Mouse (Mus musculus): ENCODE data around the gene Vmn2r85. TPM values are rescaled to one million over a fixed set of nuclear protein-coding genes. Genes with fewer than 3 reads are reported as not detected.
"Not testable (repeated sequence)": the region's sequence is repeated elsewhere in the genome, so short reads cannot be mapped to it uniquely, and the experiment has no call there.

The Vmn2r85 gene
- polyA plus RNA-seq (2012; rRNA removed) = 0.34 and 0.53 TPM in 2 replicates

DNA sequence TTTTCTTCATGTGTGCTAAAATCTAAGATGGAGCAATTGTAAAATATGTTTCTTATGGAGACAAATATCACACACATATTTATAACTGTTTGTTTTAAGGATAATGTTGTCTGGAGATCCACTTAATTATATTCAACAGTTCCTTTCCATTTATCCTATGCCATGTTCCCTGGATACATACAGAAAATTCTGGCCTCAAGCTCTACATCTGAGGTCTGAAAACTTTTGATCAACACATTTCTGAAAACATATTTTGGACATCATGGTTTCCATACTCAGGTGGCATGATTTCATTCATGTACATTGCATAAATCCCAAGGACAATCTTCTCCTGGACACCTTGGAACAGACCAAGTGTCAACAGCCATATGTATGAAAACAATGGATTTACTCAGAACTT is at the start of gene Vmn2r85:
Vmn2r85 (minus strand) TSS at position 101 of the 400 bp plus-strand sequence.
- not testable (repeated sequence) for DNase-seq (ENCODE audit: extremely low spot score in 1 of 2, low spot score in 1 of 2)

DNA sequence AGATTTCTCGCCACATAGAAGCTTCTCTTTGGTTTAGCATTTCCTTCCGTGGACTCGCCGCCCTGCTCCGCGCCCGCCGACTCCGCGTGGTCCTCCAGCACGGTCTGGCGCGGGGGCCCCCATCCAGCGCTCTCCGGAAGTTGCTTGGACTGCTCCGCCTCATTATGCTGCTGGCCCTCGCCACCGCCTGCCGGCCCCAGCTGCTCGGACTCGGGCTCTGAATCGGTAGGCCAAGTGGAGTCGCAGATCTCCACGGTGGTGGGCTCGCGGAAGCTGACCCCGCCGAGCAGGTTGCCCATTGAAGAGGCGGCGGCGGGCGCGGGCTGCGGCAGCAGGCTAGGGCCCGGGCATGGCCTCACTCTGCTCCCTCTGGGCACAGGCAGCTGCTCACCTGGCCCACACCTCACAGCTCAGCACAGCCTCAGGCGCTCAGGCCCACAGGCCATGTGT is 40.8 kb upstream of the Vmn2r85 start:
- peak in 1 of 2 experiments; percentile 16 for DNase-seq (ENCODE audit: extremely low spot score in 1 of 2, low spot score in 1 of 2)

- DNase-seq (ENCODE audit: extremely low spot score in 1 of 2, low spot score in 1 of 2) = not testable (repeated sequence)
Measured at GRCm38 (mm10) chr10:130455950-130456349, 26.4 kb upstream of the Vmn2r85 start, which contains the start of gene Vmn2r86. Gene Vmn2r86, minus strand, starts transcription at chr10:130456050.

DNA sequence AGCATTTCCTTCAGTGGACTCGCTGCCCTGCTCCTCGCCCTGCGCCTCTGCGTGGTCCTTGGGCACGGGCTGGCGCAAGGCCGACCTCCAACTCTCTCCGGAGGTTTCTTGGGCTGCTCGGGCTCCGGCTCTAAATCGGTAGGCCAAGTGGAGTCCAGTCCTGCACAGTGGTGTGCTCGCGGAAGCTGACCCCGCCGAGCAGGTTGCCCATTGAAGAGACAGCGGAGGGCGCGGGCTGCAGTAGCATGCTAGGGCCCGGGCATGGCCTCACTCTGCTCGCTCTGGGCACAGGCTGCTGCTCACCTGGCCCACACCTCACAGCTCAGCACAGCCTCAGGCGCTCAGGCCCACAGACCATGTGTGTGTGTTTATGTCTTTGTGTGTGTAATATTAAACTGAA is 15.3 kb upstream of the Vmn2r85 start:
- DNase-seq (ENCODE audit: extremely low spot score in 1 of 2, low spot score in 1 of 2) = no peak

- not testable (repeated sequence) for DNase-seq (ENCODE audit: extremely low spot score in 1 of 2, low spot score in 1 of 2)
Measured at GRCm38 (mm10) chr10:130434185-130434898, 4.8 kb upstream of the Vmn2r85 start.

DNA sequence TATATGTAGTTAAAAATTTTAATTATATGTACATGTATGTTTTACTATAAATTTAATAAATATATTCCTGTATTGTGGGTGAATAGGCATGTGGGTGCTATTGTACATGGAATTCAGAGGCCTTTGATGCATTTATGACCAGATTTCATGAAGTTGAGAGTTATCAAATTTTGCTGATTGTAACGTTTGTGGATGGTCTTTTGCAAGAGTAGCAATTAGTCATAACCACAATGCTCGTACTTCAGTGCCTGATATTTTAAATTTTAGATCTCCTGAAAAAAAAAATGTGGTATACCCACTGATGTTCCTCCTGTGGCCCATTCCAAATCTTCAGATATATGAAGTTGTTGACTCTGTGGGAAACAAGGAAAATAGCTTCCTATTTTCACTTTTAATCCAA is 7.1 kb downstream of the Vmn2r85 start:
- not testable (repeated sequence) for DNase-seq (ENCODE audit: extremely low spot score in 1 of 2, low spot score in 1 of 2)

DNA sequence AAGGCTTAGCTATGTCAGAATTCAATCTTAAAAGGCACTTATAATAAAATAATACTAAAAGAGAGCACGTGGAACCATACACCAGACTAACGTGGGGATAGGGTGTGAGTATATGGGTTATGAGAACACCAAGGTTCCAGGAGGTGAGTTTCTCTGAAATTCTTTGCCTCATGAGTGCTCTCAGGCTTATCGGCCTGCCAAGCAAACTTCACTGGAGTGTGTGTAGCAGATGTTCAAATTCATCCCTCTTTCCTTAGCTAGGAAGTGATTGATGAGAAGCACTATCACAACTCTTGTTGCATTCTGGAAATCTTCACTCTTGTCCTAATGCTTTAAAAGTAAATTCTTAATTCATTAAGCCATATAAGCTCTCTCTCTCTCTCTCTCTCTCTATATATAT is 9.1 kb downstream of the Vmn2r85 start:
- no peak for DNase-seq (ENCODE audit: extremely low spot score in 1 of 2, low spot score in 1 of 2)

DNA sequence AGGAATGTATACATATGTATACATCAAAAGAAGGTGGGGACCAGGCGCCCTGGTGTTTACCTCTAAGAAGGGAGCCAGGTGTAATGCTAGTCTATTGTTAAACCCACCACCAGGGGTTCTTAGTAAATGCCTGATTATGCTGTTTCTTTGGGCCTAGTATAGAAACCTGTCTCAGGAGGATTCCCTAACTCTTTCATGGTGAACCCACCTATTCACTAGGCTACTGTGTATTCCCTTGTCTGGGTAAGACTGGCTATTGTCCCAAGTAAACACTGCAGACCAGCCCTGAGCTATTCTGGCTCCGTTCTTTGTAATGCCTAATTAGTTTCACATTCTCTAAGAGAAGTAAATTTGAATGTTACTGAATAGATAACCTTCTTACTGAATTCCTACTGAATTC is 9.5 kb downstream of the Vmn2r85 start:
- DNase-seq (ENCODE audit: extremely low spot score in 1 of 2, low spot score in 1 of 2) = not testable (repeated sequence)

GRCm38 (mm10) chr10:130416352-130416751 is 13.2 kb downstream of the Vmn2r85 start:
- DNase-seq (ENCODE audit: extremely low spot score in 1 of 2, low spot score in 1 of 2) = not testable (repeated sequence)

DNA sequence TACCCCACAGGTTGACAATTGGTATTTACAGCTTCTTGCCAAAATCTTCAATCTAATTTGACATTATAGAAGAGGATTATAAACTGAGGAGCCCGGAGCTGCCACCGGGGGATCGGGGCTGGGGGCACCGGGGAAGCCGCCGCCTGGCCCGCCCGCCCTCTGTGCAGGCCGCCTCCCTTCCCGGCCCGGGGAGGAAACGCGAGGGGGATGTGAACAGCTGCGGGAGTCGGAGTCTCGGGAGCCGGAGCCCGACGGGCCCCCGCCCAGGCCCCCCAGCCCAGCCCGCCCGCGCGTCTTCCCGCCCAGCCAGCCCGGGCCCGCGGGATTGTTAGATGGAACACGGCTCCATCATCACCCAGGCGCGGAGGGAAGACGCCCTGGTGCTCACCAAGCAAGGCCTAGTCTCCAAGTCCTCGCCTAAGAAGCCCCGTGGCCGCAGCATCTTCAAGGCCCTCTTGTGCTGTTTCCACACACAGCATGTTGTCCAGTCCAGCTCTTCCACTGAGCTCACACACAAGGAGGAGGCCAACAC is 17.3 kb downstream of the Vmn2r85 start:
- DNase-seq (ENCODE audit: extremely low spot score in 1 of 2, low spot score in 1 of 2) = not testable (repeated sequence)

DNA sequence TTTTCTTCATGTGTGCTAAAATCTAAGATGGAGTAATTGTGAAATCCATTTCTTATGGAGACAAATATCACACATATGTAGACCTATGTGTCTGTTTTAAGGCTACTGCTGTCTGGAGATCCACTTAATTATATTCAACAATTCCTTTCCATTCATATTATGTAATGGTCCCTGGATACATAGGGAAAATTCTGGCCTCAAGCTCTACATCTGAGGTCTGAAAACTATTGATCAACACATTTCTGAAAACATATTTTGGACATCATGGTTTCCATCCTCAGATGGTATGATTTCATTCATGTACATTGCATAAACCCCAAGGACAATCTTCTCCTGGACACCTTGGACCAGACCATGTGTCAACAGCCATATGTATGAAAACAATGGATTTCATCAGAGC is 35.3 kb downstream of the Vmn2r85 start, which contains the start of gene Vmn2r84:
Vmn2r84 (minus strand) TSS at position 101 of the 400 bp plus-strand sequence.
- no peak for DNase-seq (ENCODE audit: extremely low spot score in 1 of 2, low spot score in 1 of 2)

DNA sequence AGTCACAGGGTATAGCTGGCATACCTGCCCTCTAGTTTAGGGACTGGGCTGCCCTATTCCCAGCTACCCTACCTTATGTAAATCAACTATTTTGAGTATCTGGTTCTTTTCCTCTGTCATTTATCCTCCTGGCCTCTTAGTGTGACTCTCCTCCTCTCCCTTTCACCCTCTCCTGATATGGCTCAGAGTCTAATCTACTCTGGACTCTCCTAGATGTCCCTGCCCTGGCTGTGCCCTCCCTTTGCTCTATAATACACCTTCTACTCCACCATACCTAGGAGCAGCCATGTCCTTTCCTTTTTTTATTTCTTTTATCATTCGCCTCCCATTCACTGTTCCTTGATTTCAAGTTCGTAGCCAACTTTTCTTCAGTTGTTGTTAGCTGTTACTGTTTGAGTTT is 54.4 kb downstream of the Vmn2r85 start:
- no peak for DNase-seq (ENCODE audit: extremely low spot score in 1 of 2, low spot score in 1 of 2)

GRCm38 (mm10) chr10:130372491-130373173 is 56.9 kb downstream of the Vmn2r85 start:
- DNase-seq (ENCODE audit: extremely low spot score in 1 of 2, low spot score in 1 of 2) = no peak

- no peak for DNase-seq (ENCODE audit: extremely low spot score in 1 of 2, low spot score in 1 of 2)
Measured at GRCm38 (mm10) chr10:130371644-130372043, 57.9 kb downstream of the Vmn2r85 start.

DNA sequence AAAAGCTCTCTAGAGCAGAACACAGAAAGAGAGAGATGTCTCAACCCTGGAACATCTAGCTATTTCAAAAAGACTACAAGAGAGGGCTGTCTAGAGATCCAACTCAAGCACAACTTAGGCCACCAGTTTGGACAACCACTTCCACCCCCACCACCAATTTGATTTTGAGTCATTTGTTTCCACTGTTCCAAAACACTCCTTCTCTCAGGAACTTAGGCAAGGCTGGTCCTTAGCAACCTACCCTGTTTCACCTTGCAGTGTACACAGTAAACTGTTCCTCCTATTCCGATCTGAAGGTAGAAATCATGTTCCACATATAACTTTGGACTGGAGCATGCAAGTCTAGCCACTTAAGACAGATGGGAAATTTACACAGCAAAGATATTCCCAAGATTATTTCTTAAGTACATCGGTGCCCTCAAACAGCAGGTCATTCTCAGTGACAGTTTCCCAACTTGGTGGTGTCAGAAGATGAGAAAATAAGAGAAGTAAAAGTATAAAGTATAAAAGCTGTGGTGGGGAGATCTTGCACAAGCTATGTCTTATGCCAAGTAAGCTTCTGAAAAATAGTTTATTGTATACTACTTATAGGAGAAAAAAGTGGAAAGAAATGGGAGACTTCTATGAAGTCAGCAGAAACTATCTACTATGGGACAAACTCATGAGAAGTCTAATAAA is 59.4 kb downstream of the Vmn2r85 start:
- DNase-seq (ENCODE audit: extremely low spot score in 1 of 2, low spot score in 1 of 2) = no peak

- no peak for DNase-seq (ENCODE audit: extremely low spot score in 1 of 2, low spot score in 1 of 2)
Measured at GRCm38 (mm10) chr10:130368384-130368783, 61.1 kb downstream of the Vmn2r85 start.

- DNase-seq (ENCODE audit: extremely low spot score in 1 of 2, low spot score in 1 of 2) = no peak
Measured at GRCm38 (mm10) chr10:130364766-130365165, 64.7 kb downstream of the Vmn2r85 start.

Data from frontal cortex, adult 2 months (tissue).